Mouse (Mus musculus) cerebellum, postnatal 25 days (tissue): ENCODE measurements around the gene Smad5.
A peak's percentile ranks its signal among the peaks of the same experiment; 100 is the strongest.

ENCODE experiments used
- DNase-seq, 2 experiments: peaks; one replicate each; pipeline ENCODE4 v3.0.0; 2021; ENCODE audit warnings: mixed read lengths in 2 of 2

Smad5 gene

GRCm38 (mm10) chr13:56703222-56703870, 536 bp downstream of the Smad5 start:
- peak in 1 of 2 experiments; percentile 86 for DNase-seq

- no peak for DNase-seq
These were observed 1.1 kb downstream of the Smad5 start for GRCm38 (mm10) chr13:56703871-56704321.

- no peak for DNase-seq
These were observed 1.8 kb downstream of the Smad5 start for GRCm38 (mm10) chr13:56704596-56704995.

- DNase-seq = no peak
These were observed 4.3 kb downstream of the Smad5 start for GRCm38 (mm10) chr13:56707111-56707510.

GRCm38 (mm10) chr13:56707606-56708005, 4.8 kb downstream of the Smad5 start:
- peak in 1 of 2 experiments; percentile 48 for DNase-seq

- DNase-seq = no peak
These were observed 7.8 kb downstream of the Smad5 start for GRCm38 (mm10) chr13:56710620-56711019.

GRCm38 (mm10) chr13:56712221-56712620, 9.4 kb downstream of the Smad5 start:
- no peak for DNase-seq

GRCm38 (mm10) chr13:56726551-56726950, 23.7 kb downstream of the Smad5 start:
- no peak for DNase-seq

- no peak for DNase-seq
These were observed 26.2 kb downstream of the Smad5 start for GRCm38 (mm10) chr13:56729046-56729445.

- DNase-seq = no peak
These were observed 31.8 kb downstream of the Smad5 start for GRCm38 (mm10) chr13:56734617-56735016.

- peak; percentile 22 to 49 for DNase-seq
These were observed 32.5 kb downstream of the Smad5 start for GRCm38 (mm10) chr13:56735212-56735875.

- DNase-seq = no peak
These were observed 36.7 kb downstream of the Smad5 start for GRCm38 (mm10) chr13:56739556-56739955.

- DNase-seq = no peak
These were observed 37.7 kb downstream of the Smad5 start for GRCm38 (mm10) chr13:56740496-56740895.

GRCm38 (mm10) chr13:56741691-56742090, 38.9 kb downstream of the Smad5 start:
- no peak for DNase-seq

GRCm38 (mm10) chr13:56742325-56742901, 39.6 kb downstream of the Smad5 start:
- no peak for DNase-seq

GRCm38 (mm10) chr13:56746739-56747532, 44.1 kb downstream of the Smad5 start:
- DNase-seq = no peak

- no peak for DNase-seq
These were observed 44.7 kb downstream of the Smad5 start for GRCm38 (mm10) chr13:56747554-56747953.

GRCm38 (mm10) chr13:56749377-56749776, 46.6 kb downstream of the Smad5 start:
- no peak for DNase-seq

GRCm38 (mm10) chr13:56751774-56752173, 49.0 kb downstream of the Smad5 start:
- no peak for DNase-seq

GRCm38 (mm10) chr13:56752474-56753191, 49.8 kb downstream of the Smad5 start:
- peak; percentile 16 to 26 for DNase-seq

GRCm38 (mm10) chr13:56753192-56753951, 50.6 kb downstream of the Smad5 start, which contains the start of gene Gm45623:
Gene Gm45623 (minus strand): TSS chr13:56753827.
- DNase-seq = peak in 1 of 2 experiments; percentile 28

GRCm38 (mm10) chr13:56755871-56756270, 53.1 kb downstream of the Smad5 start:
- no peak for DNase-seq
